Mouse (Mus musculus) liver, postnatal 0 days (tissue): ENCODE measurements around the gene Dpp9. TPM values are rescaled to one million over a fixed set of nuclear protein-coding genes. Genes with fewer than 3 reads are reported as not detected.
A peak's percentile ranks its signal among the peaks of the same experiment; 100 is the strongest.

Experiments
- ATAC-seq: fragments of 200-750 bp; cut with Nextera tagmentation; 2 replicates; pipeline ENCODE4 v1.8.0; 2017; ENCODE audit warnings: mild to moderate bottlenecking, moderate library complexity
- DNase-seq: peaks from one replicate; pipeline ENCODE4 v3.0.0-alpha.2; 2016
- H3K27ac ChIP-seq: fragments of 300-500 bp; sonication (generic); 2 replicates; pipeline ENCODE4 v1.5.1; 2014; ENCODE audit warnings: antibody characterized with exemption, moderate library complexity, mild to moderate bottlenecking, low read depth
- H3K27me3 ChIP-seq: fragments of 300-500 bp; sonication (generic); 2 replicates; pipeline ENCODE4 v1.6.1; 2014; ENCODE audit warnings: low read length, control low read depth, mixed read lengths; ENCODE audit not compliant: insufficient read depth
- H3K36me3 ChIP-seq: fragments of 300-500 bp; sonication (generic); replicated peaks from 2 replicates; pipeline ENCODE4 v1.6.1; 2014; ENCODE audit warnings: mild to moderate bottlenecking, control low read depth, low read length, moderate library complexity, mixed read lengths; ENCODE audit not compliant: insufficient read depth
- H3K4me1 ChIP-seq: fragments of 300-500 bp; sonication (generic); 2 replicates; pipeline ENCODE4 v1.6.1; 2014; ENCODE audit warnings: antibody characterized with exemption, mild to moderate bottlenecking, control low read depth; ENCODE audit not compliant: insufficient read depth
- H3K4me2 ChIP-seq: fragments of 300-500 bp; sonication (generic); 2 replicates; pipeline ENCODE4 v1.6.1; 2014; ENCODE audit warnings: low read depth, mild to moderate bottlenecking, low read length, moderate library complexity, mixed read lengths
- H3K4me3 ChIP-seq: fragments of 300-500 bp; sonication (generic); 2 replicates; pipeline ENCODE4 v1.5.1; 2014; ENCODE audit warnings: low read depth, low read length
- H3K9ac ChIP-seq: fragments of 300-500 bp; sonication (generic); replicated peaks from 2 replicates; pipeline ENCODE4 v1.6.1; 2014; ENCODE audit warnings: mild to moderate bottlenecking, moderate library complexity
- H3K9me3 ChIP-seq: fragments of 300-500 bp; sonication (generic); 2 replicates; pipeline ENCODE4 v1.6.1; 2016; ENCODE audit warnings: mild to moderate bottlenecking, control low read depth, low read length, mixed read lengths
- CTCF ChIP-seq: sonication (generic); IDR thresholded peaks from 2 replicates; pipeline ENCODE4 v1.5.1; 2016; ENCODE audit warnings: antibody characterized with exemption, low read depth
- EP300 ChIP-seq: IDR thresholded peaks from 2 replicates; pipeline ENCODE4 v1.6.1; 2016; ENCODE audit warnings: antibody characterized with exemption, low read depth, mild to moderate bottlenecking
- WGBS: fragments of 180-500 bp; shearing (Covaris S2); extraction: QIAGEN DNeasy Blood & Tissue Kit; methylation state at CpG from one replicate; pipeline ENCODE4 v1.1.7; 2014; ENCODE audit not compliant: insufficient replicate concordance; 5-methylcytosine and 5-hydroxymethylcytosine counted together
- polyA plus RNA-seq: library from polyadenylated mRNA; unstranded; fragments of >200 nt; fragmentation: Nextera tagmentation; extraction: Ambion mirVana; gene quantifications from 2 replicates; pipeline ENCODE4 v1.2.1, GENCODE M21; 2015

Gene Dpp9
- polyA plus RNA-seq, 1 experiment from 2014 or later, result 12.1 TPM

GRCm38 (mm10) chr17:56200586-56200985 is 18.1 kb downstream of the Dpp9 start:
- WGBS, result 84% methylated on average over 9 of the region's 9 CpGs
- no peak for DNase-seq
- ATAC-seq, result no peak
- H3K4me2 ChIP-seq, result no peak overlapping the region
- no peaks in the 10 kb centered on the region for H3K9me3 ChIP-seq
- TF ChIP-seq CTCF (peak; percentile 48), EP300 (no peak)
- H3K9ac ChIP-seq, result no peak overlapping the region
- peaks cover 73% of the 10 kb centered on the region for H3K36me3 ChIP-seq
- H3K27ac ChIP-seq, result no peak overlapping the region
- H3K4me3 ChIP-seq, result no peak overlapping the region
- peaks cover under 1% of the 10 kb centered on the region; the same call in 1 of the 2 replicates for H3K4me1 ChIP-seq
- no peaks in the 10 kb centered on the region for H3K27me3 ChIP-seq

GRCm38 (mm10) chr17:56196860-56197259 is 21.8 kb downstream of the Dpp9 start:
- no peak for ATAC-seq
- no peak for DNase-seq

GRCm38 (mm10) chr17:56194765-56195164 is 23.9 kb downstream of the Dpp9 start:
- ATAC-seq, result peak; percentile 85
- H3K27me3 ChIP-seq, result no peaks in the 10 kb centered on the region
- no peak for DNase-seq
- no peak overlapping the region for H3K4me2 ChIP-seq
- peaks cover 5% of the 10 kb centered on the region for H3K4me1 ChIP-seq
- peak overlapping the region; percentile 44; the same call in 1 of the 2 replicates for H3K27ac ChIP-seq
- H3K9ac ChIP-seq, result no peak overlapping the region
- H3K9me3 ChIP-seq, result no peaks in the 10 kb centered on the region
- peaks cover 66% of the 10 kb centered on the region for H3K36me3 ChIP-seq
- TF ChIP-seq CTCF (no peak), EP300 (no peak)
- WGBS, result 70% methylated on average over 13 of the region's 13 CpGs
- no peak overlapping the region for H3K4me3 ChIP-seq

More at GRCm38 (mm10) chr17:56196860-56197259, 21.8 kb downstream of the Dpp9 start:
- Histone ChIP-seq H3K9ac (no peak overlapping the region), H3K4me3 (no peak overlapping the region), H3K4me1 (peaks cover 5% of the 10 kb centered on the region), H3K27ac (no peak overlapping the region), H3K9me3 (no peaks in the 10 kb centered on the region), H3K27me3 (no peaks in the 10 kb centered on the region), H3K36me3 (peaks cover 58% of the 10 kb centered on the region), H3K4me2 (no peak overlapping the region)
- TF ChIP-seq CTCF (peak; percentile 66), EP300 (no peak)
- 62% methylated on average over 2 of the region's 2 CpGs for WGBS

- WGBS, result 76% methylated on average over 12 of the region's 12 CpGs
- Histone ChIP-seq H3K27me3 (no peaks in the 10 kb centered on the region), H3K9ac (no peak overlapping the region), H3K27ac (0 out of 2 replicates have a peak overlapping the region, but pooled peaks have one; percentile 12), H3K36me3 (peaks cover 66% of the 10 kb centered on the region), H3K4me2 (no peak overlapping the region), H3K4me3 (no peak overlapping the region), H3K4me1 (peaks cover 5% of the 10 kb centered on the region), H3K9me3 (no peaks in the 10 kb centered on the region)
- TF ChIP-seq EP300, result no peak
- no peak for TF ChIP-seq CTCF
- ATAC-seq (peak; percentile 28; the same call in 1 of the 2 replicates), DNase-seq (no peak)
Measured at GRCm38 (mm10) chr17:56194357-56194756, 24.3 kb downstream of the Dpp9 start.

- ATAC-seq, result no peak
- no peak overlapping the region for H3K27ac ChIP-seq
- H3K36me3 ChIP-seq, result peaks cover 45% of the 10 kb centered on the region
Measured at GRCm38 (mm10) chr17:56191266-56191665, 27.4 kb downstream of the Dpp9 start.

GRCm38 (mm10) chr17:56185281-56186141 is 33.2 kb downstream of the Dpp9 start:
- Histone ChIP-seq H3K36me3 (peaks cover 27% of the 10 kb centered on the region), H3K4me2 (no peak overlapping the region), H3K27me3 (no peaks in the 10 kb centered on the region), H3K27ac (peak overlapping the region; percentile 44; the same call in 1 of the 2 replicates), H3K9ac (no peak overlapping the region), H3K9me3 (no peaks in the 10 kb centered on the region), H3K4me3 (no peak overlapping the region), H3K4me1 (peaks cover 20% of the 10 kb centered on the region)
- 56% methylated on average over 11 of the region's 11 CpGs for WGBS
- TF ChIP-seq EP300, result no peak
- no peak for TF ChIP-seq CTCF
- ATAC-seq, result no peak
- no peak for DNase-seq

More at GRCm38 (mm10) chr17:56191266-56191665, 27.4 kb downstream of the Dpp9 start:
- Histone ChIP-seq H3K9me3 (no peaks in the 10 kb centered on the region), H3K4me2 (no peak overlapping the region), H3K4me3 (no peak overlapping the region), H3K9ac (no peak overlapping the region), H3K27me3 (no peaks in the 10 kb centered on the region), H3K4me1 (peaks cover 5% of the 10 kb centered on the region)
- DNase-seq, result no peak
- WGBS, result 83% methylated on average over 6 of the region's 6 CpGs
- no peak for TF ChIP-seq CTCF
- TF ChIP-seq EP300, result no peak
